Mouse (Mus musculus) thymus, postnatal 25 days (tissue): ENCODE measurements around the gene Nme3.

ENCODE experiments used
- DNase-seq: peaks from one replicate; pipeline ENCODE4 v3.0.0; 2022

The Nme3 gene

GRCm38 (mm10) chr17:24881738-24882440, 14.4 kb upstream of the Nme3 start:
- peak; percentile 42 for DNase-seq

- DNase-seq, result no peak
Measured at GRCm38 (mm10) chr17:24884391-24884790, 11.9 kb upstream of the Nme3 start.

- no peak for DNase-seq
Measured at GRCm38 (mm10) chr17:24885356-24886133, 10.8 kb upstream of the Nme3 start.

- DNase-seq, result peak; percentile 96
Measured at GRCm38 (mm10) chr17:24886134-24886931, 10.0 kb upstream of the Nme3 start, which contains the start of the genes Nubp2 and Spsb3. Gene Nubp2, minus strand, starts transcription at chr17:24886349. Gene Spsb3, plus strand, starts transcription at chr17:24886643.

- no peak for DNase-seq
Measured at GRCm38 (mm10) chr17:24886932-24887271, 9.4 kb upstream of the Nme3 start.

- DNase-seq, result no peak
Measured at GRCm38 (mm10) chr17:24887291-24888080, 8.8 kb upstream of the Nme3 start.

GRCm38 (mm10) chr17:24888862-24889261, 7.4 kb upstream of the Nme3 start:
- no peak for DNase-seq

GRCm38 (mm10) chr17:24890151-24891092, 5.9 kb upstream of the Nme3 start:
- no peak for DNase-seq

GRCm38 (mm10) chr17:24891321-24891720, 5.0 kb upstream of the Nme3 start:
- no peak for DNase-seq

- no peak for DNase-seq
Measured at GRCm38 (mm10) chr17:24892785-24893184, 3.5 kb upstream of the Nme3 start.

GRCm38 (mm10) chr17:24893276-24893675, 3.0 kb upstream of the Nme3 start:
- DNase-seq, result no peak

GRCm38 (mm10) chr17:24894061-24894994, 2.0 kb upstream of the Nme3 start:
- DNase-seq, result no peak

GRCm38 (mm10) chr17:24894995-24895547, 1.2 kb upstream of the Nme3 start, which contains the start of the genes Eme2 and Mrps34:
Gene Eme2, minus strand, starts transcription at chr17:24895087.
Gene Mrps34, plus strand, starts transcription at chr17:24895116.
- peak; percentile 75 for DNase-seq

- DNase-seq, result no peak
Measured at GRCm38 (mm10) chr17:24895571-24896240, 594 bp upstream of the Nme3 start.

- no peak for DNase-seq
Measured at GRCm38 (mm10) chr17:24896993-24897269, 631 bp downstream of the Nme3 start.

GRCm38 (mm10) chr17:24897600-24897999, 1.3 kb downstream of the Nme3 start:
- DNase-seq, result no peak

GRCm38 (mm10) chr17:24898041-24898854, 1.9 kb downstream of the Nme3 start:
- no peak for DNase-seq

GRCm38 (mm10) chr17:24899153-24899552, 2.9 kb downstream of the Nme3 start:
- no peak for DNase-seq

- DNase-seq, result no peak
Measured at GRCm38 (mm10) chr17:24900014-24900413, 3.7 kb downstream of the Nme3 start.
